Mouse (Mus musculus): ENCODE measurements around the gene Cfap70.

DNA sequence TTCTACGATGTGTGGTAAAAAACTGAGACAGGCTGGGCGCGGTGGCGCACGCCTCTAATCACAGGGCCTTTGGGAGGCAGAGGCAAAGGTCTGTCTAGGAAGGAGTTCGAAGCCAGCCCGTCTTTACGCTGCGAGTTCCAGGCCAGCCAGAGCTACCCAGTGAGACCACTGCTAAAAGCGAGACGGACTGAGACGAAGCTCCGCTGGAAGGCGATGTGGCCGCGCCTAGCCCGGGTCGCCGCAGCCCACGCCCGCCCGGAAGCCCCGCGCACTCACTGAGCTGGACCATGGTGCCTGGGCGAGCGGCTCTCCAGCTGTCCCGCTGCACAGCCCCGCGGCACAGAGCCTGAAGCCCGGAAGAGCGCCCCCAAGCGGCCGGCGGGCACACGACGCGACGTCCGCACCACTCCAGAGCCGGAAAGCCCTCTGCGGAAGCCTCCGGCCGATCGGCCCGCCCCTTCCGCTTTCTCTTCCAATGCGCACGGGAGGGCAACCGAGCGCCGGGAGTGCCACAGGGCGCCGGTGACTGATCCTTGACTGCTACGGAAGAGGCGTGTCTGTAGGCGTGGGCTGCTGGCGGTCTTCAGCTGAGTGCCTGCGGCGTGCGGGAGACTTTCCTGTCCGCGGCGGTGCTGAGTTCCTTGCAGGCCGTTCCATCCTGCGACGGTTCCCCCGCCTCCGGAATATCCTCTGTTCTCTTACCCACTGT, 58.7 kb downstream of the Cfap70 start, which contains the start of gene Mrps16:
- TF ChIP-seq CTCF (IDR thresholded peaks at IDR 0.05; ENCODE audit: extremely low read depth, insufficient read depth, insufficient read length, insufficient replicate concordance) (peak; percentile 88), POLR2A (IDR thresholded peaks at IDR 0.05; ENCODE audit: low read depth, low read length) (peak; percentile 68)
